In the genomic region with DNA sequence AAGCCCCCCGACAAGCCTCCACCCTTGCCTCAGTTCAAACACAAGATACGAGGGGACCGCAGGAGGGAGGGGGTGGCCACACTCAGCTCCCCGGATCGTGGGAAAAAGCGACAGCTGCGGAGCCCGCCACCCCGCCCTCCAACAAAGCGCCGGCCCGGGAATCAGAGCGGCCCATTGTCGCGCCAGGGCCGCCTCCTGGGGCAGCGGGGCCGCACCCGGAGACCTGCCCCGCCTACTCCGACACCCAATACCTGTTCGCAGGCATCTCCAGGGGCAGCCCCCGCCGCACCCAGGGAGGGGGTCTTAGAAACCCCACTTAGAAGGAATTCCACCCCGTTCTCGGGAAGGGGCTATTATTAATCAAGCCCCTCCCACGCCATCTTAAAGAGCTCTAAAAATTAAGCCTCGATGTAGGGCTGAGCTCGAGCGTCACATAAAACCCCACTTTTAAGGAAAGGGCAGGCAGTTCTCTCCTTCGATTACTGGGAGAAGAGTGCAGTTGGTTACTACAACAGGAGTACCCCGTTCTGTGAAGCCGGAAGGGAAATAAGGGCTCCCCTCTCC, we compare ENCODE assay signal across 8 mouse cellular contexts. TPM values are rescaled to one million over a fixed set of nuclear protein-coding genes. Genes with fewer than 3 reads are reported as not detected.
DNase-seq lines count a peak whose midpoint lies in the region; ATAC-seq and TF ChIP-seq lines count a peak whose summit lies in the region.

No protein-coding gene starts in this region.

- WGBS in forebrain, embryonic 10.5 days = under 1% methylated on average over 33 of the region's 33 CpGs
- WGBS in hindbrain, embryonic 13.5 days = under 1% methylated on average over 33 of the region's 33 CpGs
- under 1% methylated on average over 33 of the region's 33 CpGs for WGBS in limb, embryonic 15.5 days
- WGBS in midbrain, embryonic 14.5 days = under 1% methylated on average over 33 of the region's 33 CpGs

- H3ac ChIP-seq in C2C12 (ENCODE audit: control insufficient read depth, insufficient read length, low read depth) = peak overlapping the region; percentile 42

- peak overlapping the region; percentile 73 for H3K9ac ChIP-seq in ES-Bruce4 (ENCODE audit: low read depth, poor library complexity, severe bottlenecking)
- H3K9ac ChIP-seq in hindbrain, embryonic 13.5 days = peak overlapping the region; percentile 86
- H3K9ac ChIP-seq in limb, embryonic 15.5 days = peak overlapping the region; percentile 79
- H3K9ac ChIP-seq in midbrain, embryonic 14.5 days (replicated peaks; ENCODE audit: low read length) = peak overlapping the region; percentile 62

- H3K9me3 ChIP-seq in ES-Bruce4 (replicated peaks; ENCODE audit: control insufficient read depth, insufficient read depth, low read length, poor library complexity, severe bottlenecking) = no peaks in the 10 kb centered on the region
- H3K9me3 ChIP-seq in forebrain, embryonic 10.5 days = no peaks in the 10 kb centered on the region
- H3K9me3 ChIP-seq in hindbrain, embryonic 13.5 days = no peaks in the 10 kb centered on the region
- H3K9me3 ChIP-seq in limb, embryonic 15.5 days = no peaks in the 10 kb centered on the region
- no peaks in the 10 kb centered on the region for H3K9me3 ChIP-seq in midbrain, embryonic 14.5 days (ENCODE audit: control insufficient read depth, low read length)

- TF ChIP-seq POLR2A in ES-Bruce4 (IDR thresholded peaks at IDR 0.05; ENCODE audit: insufficient read depth, low read length) = no peak

- H3K79me3 ChIP-seq in C2C12 (ENCODE audit: low read depth) = peaks cover 9% of the 10 kb centered on the region

- H3K4me2 ChIP-seq in hindbrain, embryonic 13.5 days = peak overlapping the region; percentile 85
- H3K4me2 ChIP-seq in limb, embryonic 15.5 days = peak overlapping the region; percentile 91
- H3K4me2 ChIP-seq in midbrain, embryonic 14.5 days (ENCODE audit: low read length) = peak overlapping the region; percentile 88

- peak; percentile 30 for ATAC-seq in hindbrain, embryonic 13.5 days (ENCODE audit: low FRiP score)
- 0 out of 2 replicates have a peak, but pooled peaks have one; percentile 11 for ATAC-seq in limb, embryonic 15.5 days (ENCODE audit: insufficient number of reproducible peaks, low FRiP score, low TSS enrichment, low read depth)
- ATAC-seq in midbrain, embryonic 14.5 days (ENCODE audit: low FRiP score, low TSS enrichment) = peak; percentile 49

- peak; percentile 63 for TF ChIP-seq EP300 in ES-Bruce4 (IDR thresholded peaks at IDR 0.05; ENCODE audit: insufficient read depth, low read depth, low read length)

- H3K36me3 ChIP-seq in C2C12 (ENCODE audit: control insufficient read depth, insufficient read depth) (no peaks in the 10 kb centered on the region), ES-Bruce4 (ENCODE audit: control insufficient read depth, insufficient read depth, low read length, poor library complexity, severe bottlenecking) (no peaks in the 10 kb centered on the region)
- peaks cover 33% of the 10 kb centered on the region for H3K36me3 ChIP-seq in forebrain, embryonic 10.5 days (replicated peaks)
- no peaks in the 10 kb centered on the region for H3K36me3 ChIP-seq in hindbrain, embryonic 13.5 days
- H3K36me3 ChIP-seq in limb, embryonic 15.5 days = peaks cover 3% of the 10 kb centered on the region
- H3K36me3 ChIP-seq in midbrain, embryonic 14.5 days (ENCODE audit: control insufficient read depth, insufficient read depth, low read length) = no peaks in the 10 kb centered on the region

- H3K4me3 ChIP-seq in C2C12 (ENCODE audit: insufficient read depth, poor library complexity, severe bottlenecking) = peak overlapping the region; percentile 56
- peak overlapping the region; percentile 76 for H3K4me3 ChIP-seq in ES-Bruce4 (ENCODE audit: low read depth, low read length)
- H3K4me3 ChIP-seq in forebrain, embryonic 10.5 days = peak overlapping the region; percentile 95
- peak overlapping the region; percentile 62 for H3K4me3 ChIP-seq in hindbrain, embryonic 13.5 days
- peak overlapping the region; percentile 90 for H3K4me3 ChIP-seq in limb, embryonic 15.5 days
- peak overlapping the region; percentile 53 for H3K4me3 ChIP-seq in midbrain, embryonic 14.5 days (replicated peaks; ENCODE audit: low read depth, low read length)

- no peak overlapping the region for H3K27ac ChIP-seq in ES-Bruce4 (ENCODE audit: insufficient read depth, low read length)
- H3K27ac ChIP-seq in forebrain, embryonic 10.5 days = peak overlapping the region; percentile 97
- H3K27ac ChIP-seq in hindbrain, embryonic 13.5 days = peak overlapping the region; percentile 89
- H3K27ac ChIP-seq in limb, embryonic 15.5 days = peak overlapping the region; percentile 83
- peak overlapping the region; percentile 80 for H3K27ac ChIP-seq in midbrain, embryonic 14.5 days (replicated peaks; ENCODE audit: low read depth, low read length)

- H3K79me2 ChIP-seq in C2C12 (ENCODE audit: control insufficient read depth, insufficient read depth) = peaks cover 21% of the 10 kb centered on the region

- H3K27me3 ChIP-seq in C2C12 (ENCODE audit: control insufficient read depth, insufficient read depth, insufficient read length) (no peaks in the 10 kb centered on the region), ES-Bruce4 (ENCODE audit: control insufficient read depth, insufficient read depth, low read length, poor library complexity, severe bottlenecking) (no peaks in the 10 kb centered on the region)
- peaks cover 75% of the 10 kb centered on the region for H3K27me3 ChIP-seq in forebrain, embryonic 10.5 days (ENCODE audit: poor library complexity, severe bottlenecking)
- peaks cover 38% of the 10 kb centered on the region for H3K27me3 ChIP-seq in hindbrain, embryonic 13.5 days
- H3K27me3 ChIP-seq in limb, embryonic 15.5 days = no peaks in the 10 kb centered on the region
- peaks cover 9% of the 10 kb centered on the region; the same call in 1 of the 2 replicates for H3K27me3 ChIP-seq in midbrain, embryonic 14.5 days (ENCODE audit: control insufficient read depth, insufficient read depth, low read length)

- no peak for TF ChIP-seq CTCF in C2C12 (IDR thresholded peaks at IDR 0.05; ENCODE audit: control insufficient read depth, insufficient read depth, insufficient read length)
- TF ChIP-seq CTCF in ES-Bruce4 (IDR thresholded peaks at IDR 0.05; ENCODE audit: low read depth, low read length) = no peak

- DNase-seq in forebrain, embryonic 10.5 days (ENCODE audit: extremely low spot score, low spot score) = peak; percentile 83
- peak; percentile 84 for DNase-seq in midbrain, embryonic 14.5 days
- peak; percentile 56 for DNase-seq in urinary bladder, postnatal 25 days (ENCODE audit: low spot score)
- no peak for DNase-seq in left cerebral cortex, adult 9 months (ENCODE audit: low spot score in 2 of 2)

- peaks cover 14% of the 10 kb centered on the region for H3K4me1 ChIP-seq in ES-Bruce4 (ENCODE audit: control insufficient read depth, insufficient read depth, low read length)
- H3K4me1 ChIP-seq in forebrain, embryonic 10.5 days = peaks cover 92% of the 10 kb centered on the region
- peaks cover 85% of the 10 kb centered on the region for H3K4me1 ChIP-seq in hindbrain, embryonic 13.5 days (replicated peaks)
- peaks cover 95% of the 10 kb centered on the region for H3K4me1 ChIP-seq in limb, embryonic 15.5 days
- peaks cover 71% of the 10 kb centered on the region for H3K4me1 ChIP-seq in midbrain, embryonic 14.5 days (ENCODE audit: control insufficient read depth, insufficient read depth, low read length)

TF ChIP-seq in C2C12, 6 proteins besides CTCF, POLR2A, EP300 and RAD21:
- TF ChIP-seq CEBPB (IDR thresholded peaks at IDR 0.05; ENCODE audit: low read depth) (no peak), MYOD1 (IDR thresholded peaks at IDR 0.05; ENCODE audit: control insufficient read depth, insufficient read length, low read depth) (peak; percentile 27)

RNA-seq across cellular contexts. Expression of gene Notch1, which starts 14.1 kb away (rescaled TPM):
- polyA plus RNA-seq in C2C12 (2012; fragmentation: generic; extraction: Trizol) (4.5 TPM), ES-Bruce4 (2011; ENCODE audit: insufficient read depth, insufficient read length, low read depth, missing spikeins) (31.1 and 31.9 TPM in 2 replicates)
- 25.4 and 26.7 TPM in 2 replicates for polyA plus RNA-seq in forebrain, embryonic 10.5 days (2016; fragmentation: Nextera tagmentation; extraction: Ambion mirVana)
- 17.5 and 19.2 TPM in 2 replicates for polyA plus RNA-seq in hindbrain, embryonic 13.5 days (2015; fragmentation: Nextera tagmentation; extraction: Ambion mirVana)
- 23.1 and 24.3 TPM in 2 replicates for polyA plus RNA-seq in limb, embryonic 15.5 days (2015; fragmentation: Nextera tagmentation; extraction: Ambion mirVana)
- 22.0 and 33.9 TPM in 2 replicates for polyA plus RNA-seq in midbrain, embryonic 14.5 days (2014; fragmentation: Nextera tagmentation; extraction: Ambion mirVana)

RNA-seq across cellular contexts. Expression of gene Sec16a, which starts 57.4 kb away (rescaled TPM):
- 19.5 TPM for polyA plus RNA-seq in C2C12 (2012; fragmentation: generic; extraction: Trizol)
- 51.5 and 55.5 TPM in 2 replicates for polyA plus RNA-seq in ES-Bruce4 (2011; ENCODE audit: insufficient read depth, insufficient read length, low read depth, missing spikeins)
- 27.0 and 29.8 TPM in 2 replicates for polyA plus RNA-seq in forebrain, embryonic 10.5 days (2016; fragmentation: Nextera tagmentation; extraction: Ambion mirVana)
- polyA plus RNA-seq in hindbrain, embryonic 13.5 days (2015; fragmentation: Nextera tagmentation; extraction: Ambion mirVana) = 18.3 and 18.5 TPM in 2 replicates
- 26.2 and 30.5 TPM in 2 replicates for polyA plus RNA-seq in limb, embryonic 15.5 days (2015; fragmentation: Nextera tagmentation; extraction: Ambion mirVana)
- polyA plus RNA-seq in midbrain, embryonic 14.5 days (2014; fragmentation: Nextera tagmentation; extraction: Ambion mirVana) = 24.3 and 32.4 TPM in 2 replicates

Comparison
In these comparisons a context has a peak if more than half of its experiments do, and no peak if none do; other contexts are left out.
1. DNase-seq: peak in forebrain, embryonic 10.5 days (single experiment), midbrain, embryonic 14.5 days (single experiment) and urinary bladder, postnatal 25 days (single experiment); none in left cerebral cortex, adult 9 months (0 of 2).
2. Peak in every context shown above with its lines, with median percentiles within 50 percentile points of each other: H3K4me3 ChIP-seq, H3K9ac ChIP-seq, ATAC-seq and H3K4me2 ChIP-seq.